ENCODE assay signal across 27 mouse cellular contexts in the genomic region with DNA sequence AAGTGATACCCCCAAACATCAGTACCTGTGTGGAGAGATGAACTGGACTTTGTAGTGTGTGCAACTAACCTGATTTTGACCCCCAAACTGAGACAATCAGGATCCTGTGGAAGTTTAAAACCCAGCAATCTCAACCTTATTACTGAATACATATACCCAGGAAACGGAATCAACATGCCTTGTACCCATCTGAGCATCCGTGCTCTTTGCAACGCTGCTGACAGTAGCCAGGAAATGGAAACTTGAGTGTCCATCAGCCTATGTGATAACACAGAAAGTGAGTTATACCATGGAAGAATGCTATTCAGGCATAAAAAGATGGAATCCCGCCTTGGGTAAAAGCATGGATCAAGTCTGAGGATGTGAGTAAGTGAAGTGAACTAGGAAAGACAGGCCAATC. TPM values are rescaled to one million over a fixed set of nuclear protein-coding genes. Genes with fewer than 3 reads are reported as not detected.
DNase-seq lines count a peak whose midpoint lies in the region; ATAC-seq and TF ChIP-seq lines count a peak whose summit lies in the region.
"Had no signal": no experiment of that assay in that cellular context is flagged by ENCODE, and none has a peak within 500 bp of the region (broad histone marks: within the 10 kb centered on the region; RNA-seq: fewer than 3 reads in every experiment).

No protein-coding gene starts in this region.

- H3K4me1 ChIP-seq in hindbrain, postnatal 0 days (ENCODE audit: insufficient read depth, low read length), result no peaks in the 10 kb centered on the region
- H3K4me1 ChIP-seq: embryonic facial prominence, embryonic 12.5 days had no signal

- DNase-seq in CD4-positive, CD25-positive, alpha-beta regulatory T cell, adult 2 months (ENCODE audit: low read depth, low spot score), result peak; percentile 66
- peak; percentile 45 for DNase-seq in T-cell, adult 2 months (ENCODE audit: low spot score)
- peak; percentile 75 for DNase-seq in induced T-regulatory cell, adult 2 months (ENCODE audit: low read depth)
- DNase-seq in naive thymus-derived CD4-positive, alpha-beta T cell, adult 2 months (ENCODE audit: low read depth), result peak; percentile 70
- DNase-seq in gastrocnemius, adult 18-20 months (ENCODE audit: low spot score), result no peak
- no peak for DNase-seq in gastrocnemius, postnatal 25 days
- no peak for DNase-seq in left cerebral cortex, postnatal 4 days
- no peak for DNase-seq in hindbrain, postnatal 0 days (ENCODE audit: low spot score)
- DNase-seq: adrenal gland, adult 8-10 months; adrenal gland, postnatal 14 days; adrenal gland, postnatal 36 days; cerebellum, adult 11-12 months; cerebellum, adult 2 months; cerebellum, adult 9-10 months; cerebellum, postnatal 10 days; cerebellum, postnatal 25 days had no signal

- H3K27ac ChIP-seq in hindbrain, postnatal 0 days, result no peak overlapping the region
- H3K27ac ChIP-seq: embryonic facial prominence, embryonic 10.5 days; embryonic facial prominence, embryonic 12.5 days; forebrain, embryonic 10.5 days; forebrain, embryonic 12.5 days had no signal

- H3K27me3 ChIP-seq in hindbrain, postnatal 0 days (ENCODE audit: insufficient read depth, low read length), result no peaks in the 10 kb centered on the region
- H3K27me3 ChIP-seq: CH12.LX; embryonic facial prominence, embryonic 12.5 days; forebrain, embryonic 12.5 days; Patski had no signal

- H3K9me3 ChIP-seq in hindbrain, postnatal 0 days (ENCODE audit: low read length), result no peaks in the 10 kb centered on the region
- H3K9me3 ChIP-seq: embryonic facial prominence, embryonic 10.5 days; embryonic facial prominence, embryonic 12.5 days; forebrain, embryonic 10.5 days; forebrain, embryonic 12.5 days had no signal

- no peak for TF ChIP-seq CTCF in hindbrain, postnatal 0 days (IDR thresholded peaks at IDR 0.05; ENCODE audit: low read depth)

- intact Hi-C loops in left cerebral cortex, postnatal 4 days (cut with DNase I), result loop anchor here (10.0 kb wide), 1 partner anchor 144 kb away; no protein-coding TSS in a partner anchor

- no peak for ATAC-seq in hindbrain, postnatal 0 days
- ATAC-seq: forebrain, embryonic 14.5 days; forebrain, embryonic 16.5 days; Patski had no signal

- H3K9ac ChIP-seq in hindbrain, postnatal 0 days (replicated peaks; ENCODE audit: low read length), result no peak overlapping the region
- H3K9ac ChIP-seq: embryonic facial prominence, embryonic 12.5 days; forebrain, embryonic 12.5 days had no signal

- no peak overlapping the region for H3K4me2 ChIP-seq in hindbrain, postnatal 0 days (ENCODE audit: low read depth, low read length)
- H3K4me2 ChIP-seq: embryonic facial prominence, embryonic 12.5 days; forebrain, embryonic 12.5 days had no signal

- H3K36me3 ChIP-seq in hindbrain, postnatal 0 days (ENCODE audit: insufficient read depth, low read length), result no peaks in the 10 kb centered on the region
- H3K36me3 ChIP-seq: embryonic facial prominence, embryonic 10.5 days; embryonic facial prominence, embryonic 12.5 days; forebrain, embryonic 10.5 days; forebrain, embryonic 12.5 days; G1E had no signal

- 93% methylated on average over 4 of the region's 4 CpGs for WGBS in hindbrain, postnatal 0 days

- no peak overlapping the region for H3K4me3 ChIP-seq in hindbrain, postnatal 0 days (ENCODE audit: low read length)
- H3K4me3 ChIP-seq: embryonic facial prominence, embryonic 10.5 days; embryonic facial prominence, embryonic 12.5 days; erythroblast, embryonic 14.5 days; forebrain, embryonic 10.5 days; forebrain, embryonic 12.5 days had no signal

RNA-seq across cellular contexts. Expression of gene Ptprc, which starts 34.7 kb away (rescaled TPM):
- 1 to 10 TPM in 1 of 2 experiments, under 1 TPM in 1; 0.62 to 1.4 TPM for total RNA-seq in gastrocnemius, adult 18-20 months (2021)
- 1 to 10 TPM; 1.4 to 2.6 TPM for total RNA-seq in gastrocnemius, postnatal 25 days (2021)
- 1 to 10 TPM; 1.9 to 2.4 TPM for total RNA-seq in left cerebral cortex, postnatal 4 days (2021)
- 1.2 and 2.0 TPM in 2 replicates for total RNA-seq in hindbrain, postnatal 0 days (2014; rRNA removed)
- polyA plus RNA-seq in hindbrain, postnatal 0 days (2015; fragmentation: Nextera tagmentation; extraction: Ambion mirVana), result 1.2 and 1.3 TPM in 2 replicates
- polyA plus RNA-seq: C2C12; erythroblast, embryonic 14.5 days; G1E had no signal

Comparison
In these comparisons a context has a peak if more than half of its experiments do, and no peak if none do; other contexts are left out.
1. DNase-seq: peak in CD4-positive, CD25-positive, alpha-beta regulatory T cell, adult 2 months (single experiment), T-cell, adult 2 months (single experiment), induced T-regulatory cell, adult 2 months (single experiment) and naive thymus-derived CD4-positive, alpha-beta T cell, adult 2 months (single experiment); none in gastrocnemius, adult 18-20 months (single experiment), gastrocnemius, postnatal 25 days (single experiment), left cerebral cortex, postnatal 4 days (single experiment) and hindbrain, postnatal 0 days (single experiment).